Mouse (Mus musculus) embryo, embryonic 11.5 days (tissue): Measurements from ENCODE around the gene Dusp7.

Source experiments
- DNase-seq: peaks from one replicate; pipeline ENCODE4 v3.0.0-alpha.2; 2012; ENCODE audit warnings: low read depth, low spot score

The Dusp7 gene

GRCm38 (mm10) chr9:106368112-106368717 is at the start of gene Dusp7:
Dusp7 (plus strand) TSS chr9:106368632.
- DNase-seq, result peak; percentile 77

GRCm38 (mm10) chr9:106319095-106319494 is 49.3 kb upstream of the Dusp7 start:
- no peak for DNase-seq

DNA sequence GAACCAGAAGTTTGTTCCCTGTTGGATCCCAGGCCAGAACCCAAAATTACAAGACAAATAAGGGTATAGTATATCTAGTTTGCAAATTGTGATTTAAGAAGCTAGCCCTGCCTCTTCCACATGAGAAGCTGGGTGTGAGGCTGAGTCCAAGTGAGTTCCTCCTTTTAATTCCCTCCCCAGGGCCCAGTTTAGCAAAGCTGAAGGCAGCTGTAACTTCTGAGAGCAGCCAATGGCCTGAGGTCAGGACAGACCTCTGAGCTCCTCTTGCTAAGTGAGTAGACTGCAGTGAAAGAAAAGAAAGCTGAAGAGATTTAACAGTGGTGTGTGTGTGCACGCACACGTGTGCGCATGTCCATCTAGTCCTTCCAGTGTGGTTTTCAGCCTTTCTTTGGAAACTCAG is 45.9 kb upstream of the Dusp7 start:
- no peak for DNase-seq

DNA sequence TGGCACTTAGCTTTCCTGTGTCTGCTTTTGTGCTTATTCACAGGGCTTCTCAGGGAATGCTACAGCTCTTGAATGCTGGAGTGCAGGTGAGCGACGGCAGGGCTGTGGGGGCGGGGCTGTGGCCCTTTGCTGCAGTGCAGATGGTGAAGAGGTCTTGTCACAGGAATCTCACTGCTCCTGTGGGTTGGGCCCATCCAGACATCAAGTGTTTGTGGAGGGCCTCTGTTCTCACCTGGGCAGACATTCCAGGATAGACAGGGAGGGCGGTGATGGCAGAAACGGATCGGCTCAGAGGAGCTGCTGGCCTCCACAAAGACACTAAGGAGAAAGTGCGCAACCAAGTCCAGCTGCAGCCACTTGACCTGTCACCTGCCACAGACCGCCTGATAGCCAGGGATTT is 42.2 kb upstream of the Dusp7 start:
- DNase-seq, result no peak

GRCm38 (mm10) chr9:106327125-106327809 is 41.2 kb upstream of the Dusp7 start:
- no peak for DNase-seq

GRCm38 (mm10) chr9:106328068-106328610 is 40.3 kb upstream of the Dusp7 start:
- no peak for DNase-seq

GRCm38 (mm10) chr9:106328772-106329511 is 39.5 kb upstream of the Dusp7 start:
- DNase-seq, result no peak

DNA sequence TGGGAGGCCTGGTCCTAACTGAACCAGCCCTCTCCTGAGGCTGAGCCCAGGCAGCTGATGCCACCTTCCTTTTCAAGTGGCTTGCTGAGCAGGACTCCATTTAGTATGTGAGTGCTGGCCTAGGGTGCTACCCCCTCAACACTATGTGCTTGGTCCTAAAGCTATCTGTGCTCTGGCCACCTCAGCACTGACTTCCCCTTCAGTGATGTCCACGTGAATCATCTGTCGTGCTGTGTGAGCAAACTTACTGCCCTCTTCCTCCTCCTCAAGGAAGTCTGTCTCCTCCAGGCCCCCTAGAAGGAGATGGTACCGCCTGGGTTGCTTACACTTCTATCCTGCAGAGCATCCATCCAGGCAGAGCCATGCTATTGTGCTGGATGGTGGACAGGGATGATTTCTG is 35.7 kb upstream of the Dusp7 start:
- no peak for DNase-seq

DNA sequence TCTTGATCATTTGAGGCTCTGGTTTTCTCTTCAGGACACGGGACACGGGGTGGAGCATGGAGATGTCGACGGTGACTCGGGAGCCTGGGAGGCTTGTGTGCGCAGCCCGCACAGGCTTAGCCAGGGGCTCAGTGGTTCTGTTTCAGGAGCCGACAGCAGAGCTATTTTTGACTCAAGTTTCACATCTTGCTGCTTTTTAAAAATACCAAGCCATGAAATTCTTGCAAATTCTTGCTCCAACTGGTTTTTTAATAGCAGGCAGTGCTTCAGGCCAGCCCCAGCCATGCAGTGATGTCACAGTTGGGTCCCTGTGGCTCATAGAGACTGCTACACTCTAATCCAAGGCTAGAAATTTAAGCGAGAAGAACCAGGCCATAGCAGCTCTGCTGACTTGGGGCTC is 30.8 kb upstream of the Dusp7 start:
- DNase-seq, result no peak

- no peak for DNase-seq
Measured at GRCm38 (mm10) chr9:106338462-106339172, 29.8 kb upstream of the Dusp7 start.

GRCm38 (mm10) chr9:106339173-106339558 is 29.3 kb upstream of the Dusp7 start:
- DNase-seq, result no peak

- no peak for DNase-seq
Measured at GRCm38 (mm10) chr9:106339730-106340129, 28.7 kb upstream of the Dusp7 start.

- no peak for DNase-seq
Measured at GRCm38 (mm10) chr9:106340501-106341312, 27.7 kb upstream of the Dusp7 start.

DNA sequence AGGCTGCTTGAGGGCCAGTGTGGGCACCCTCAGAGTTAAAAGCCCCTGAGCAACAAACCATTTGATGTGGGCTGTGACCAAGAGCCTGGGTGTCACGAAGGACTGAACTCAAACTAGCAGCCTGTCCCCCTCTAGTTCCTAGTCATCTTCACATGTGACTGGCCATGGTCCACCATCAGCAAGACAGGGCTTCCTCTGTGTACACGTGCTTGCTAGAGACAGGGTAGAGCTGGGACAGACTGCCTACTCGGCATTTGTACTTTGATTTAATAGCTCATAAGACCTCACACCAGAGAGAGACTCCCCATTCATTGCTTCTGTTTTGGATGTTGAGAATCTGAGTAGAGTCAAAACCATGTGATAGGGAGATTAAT is 27.1 kb upstream of the Dusp7 start:
- DNase-seq, result no peak

GRCm38 (mm10) chr9:106342573-106342972 is 25.9 kb upstream of the Dusp7 start:
- no peak for DNase-seq

DNA sequence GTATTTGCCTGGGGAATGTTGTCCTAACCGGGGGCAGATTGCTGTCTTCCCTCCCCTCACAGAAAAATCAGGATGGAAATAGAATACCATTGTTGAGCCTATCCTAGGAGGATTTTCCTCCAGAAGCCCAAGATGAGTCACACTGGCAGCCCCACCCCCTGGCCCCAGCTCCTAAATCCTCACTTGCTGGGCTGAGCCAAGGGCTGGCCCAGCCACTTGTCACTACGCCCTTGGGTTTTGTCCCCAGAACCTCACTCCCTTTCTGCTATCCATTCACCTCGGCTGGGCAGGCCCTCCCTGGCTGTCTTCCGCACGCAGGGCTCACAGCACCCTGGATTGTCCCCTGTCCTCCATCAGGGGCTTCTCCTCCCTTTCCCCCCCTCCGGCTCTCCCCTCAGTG is 23.3 kb upstream of the Dusp7 start:
- DNase-seq, result no peak

- no peak for DNase-seq
Measured at GRCm38 (mm10) chr9:106345630-106346029, 22.8 kb upstream of the Dusp7 start.

GRCm38 (mm10) chr9:106348281-106348680 is 20.2 kb upstream of the Dusp7 start:
- no peak for DNase-seq

DNA sequence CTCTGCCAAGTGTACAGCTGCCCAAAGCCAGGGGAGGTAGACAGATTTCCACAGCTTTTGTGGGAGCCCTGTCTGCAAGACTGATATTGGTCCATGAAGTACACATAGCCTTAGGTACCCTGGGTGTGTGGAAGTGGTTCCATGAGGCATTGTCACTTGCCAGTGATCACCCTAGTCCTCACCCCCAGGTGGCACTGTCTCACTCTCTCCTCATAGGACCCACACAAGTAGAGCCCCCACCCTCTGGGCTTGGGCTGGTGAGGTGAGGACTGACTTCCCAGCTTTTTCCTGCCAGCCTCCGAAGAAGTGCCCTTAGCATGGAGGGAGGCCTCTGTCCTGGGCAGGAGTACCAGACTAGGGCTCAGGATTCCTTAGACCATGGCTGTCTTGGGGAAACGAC is 19.4 kb upstream of the Dusp7 start:
- DNase-seq, result no peak

DNA sequence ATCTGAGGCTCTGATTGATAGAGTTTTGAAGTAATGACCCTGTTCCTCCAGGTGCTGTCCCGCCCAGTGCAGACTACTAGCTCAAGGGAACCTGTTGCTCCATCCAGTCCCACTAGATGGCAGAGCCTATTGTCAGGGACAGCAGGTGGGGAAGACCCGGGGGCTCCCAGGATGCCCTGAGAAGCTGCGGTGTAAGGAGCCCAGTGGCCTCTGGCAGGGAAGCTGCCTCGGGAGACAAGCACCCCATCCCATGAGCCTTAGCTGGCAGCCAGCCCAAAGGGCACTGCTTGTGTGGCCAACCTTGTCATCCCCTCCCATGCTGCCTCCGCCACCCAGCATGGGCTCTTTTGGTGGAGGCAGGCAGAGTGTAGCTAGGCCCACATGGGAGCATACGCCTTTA is 17.3 kb upstream of the Dusp7 start:
- DNase-seq, result no peak

GRCm38 (mm10) chr9:106353779-106354178 is 14.7 kb upstream of the Dusp7 start:
- DNase-seq, result no peak
